Mouse (Mus musculus) liver, postnatal 0 days (tissue): ENCODE results near the gene Fggy.

ENCODE experiments used
- CTCF ChIP-seq: sonication (generic); IDR thresholded peaks from 2 replicates; pipeline ENCODE4 v1.5.1; 2016; ENCODE audit warnings: antibody characterized with exemption, low read depth
- EP300 ChIP-seq: IDR thresholded peaks from 2 replicates; pipeline ENCODE4 v1.6.1; 2016; ENCODE audit warnings: antibody characterized with exemption, low read depth, mild to moderate bottlenecking

DNA sequence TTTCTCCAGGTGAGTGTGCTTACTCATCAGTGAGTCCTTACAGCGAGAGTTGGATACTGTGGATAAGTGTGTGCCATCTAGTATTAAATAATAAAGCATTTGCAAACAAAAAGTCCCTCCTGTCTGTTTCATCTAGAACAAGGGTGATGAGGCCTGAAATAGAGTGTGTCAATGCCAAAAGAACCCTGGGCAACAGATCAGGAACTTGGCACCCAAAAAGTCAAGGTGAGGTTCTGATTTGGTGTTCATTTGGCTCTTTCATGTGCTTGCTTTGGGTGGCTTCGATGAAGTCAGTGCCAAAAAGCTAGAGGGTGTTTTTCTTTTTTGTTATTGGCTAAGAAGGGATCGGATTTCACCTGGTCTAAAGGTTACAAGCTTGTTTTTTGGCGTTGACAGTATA, 68.3 kb downstream of the Fggy start:
- TF ChIP-seq EP300 (no peak), CTCF (no peak)
